Mouse (Mus musculus): ENCODE results near the gene Nr4a2. TPM values are rescaled to one million over a fixed set of nuclear protein-coding genes. Genes with fewer than 3 reads are reported as not detected.

Nr4a2 gene
- total RNA-seq, 2 experiments from 2014 or later, result 48.2 to 52.8 TPM

Other genes starting within 250 kb of the Nr4a2 start
- gene Gpd2, start 113.6 kb upstream of the Nr4a2 start, total RNA-seq (2021), result 100 to 1,000 TPM in 1 of 2 experiments, 10 to 100 TPM in 1; 85.8 to 105 TPM